Mouse (Mus musculus) cerebellum, postnatal 10 days (tissue): ENCODE results near the gene Ppfia3.
A peak's percentile ranks its signal among the peaks of the same experiment; 100 is the strongest.
"Not testable (repeated sequence)": the region's sequence is repeated elsewhere in the genome, so short reads cannot be mapped to it uniquely, and the experiment has no call there.

Experiments
- DNase-seq, 2 experiments: peaks; one replicate each; pipeline ENCODE4 v3.0.0; 2021; ENCODE audit warnings: mixed read lengths in 2 of 2

Ppfia3 gene

GRCm38 (mm10) chr7:45366652-45367019 lies at the start of gene Ppfia3:
Gene Ppfia3 (minus strand): TSS chr7:45367019.
- no peak for DNase-seq

GRCm38 (mm10) chr7:45415636-45416035 lies 48.8 kb upstream of the Ppfia3 start:
- DNase-seq = no peak

DNA sequence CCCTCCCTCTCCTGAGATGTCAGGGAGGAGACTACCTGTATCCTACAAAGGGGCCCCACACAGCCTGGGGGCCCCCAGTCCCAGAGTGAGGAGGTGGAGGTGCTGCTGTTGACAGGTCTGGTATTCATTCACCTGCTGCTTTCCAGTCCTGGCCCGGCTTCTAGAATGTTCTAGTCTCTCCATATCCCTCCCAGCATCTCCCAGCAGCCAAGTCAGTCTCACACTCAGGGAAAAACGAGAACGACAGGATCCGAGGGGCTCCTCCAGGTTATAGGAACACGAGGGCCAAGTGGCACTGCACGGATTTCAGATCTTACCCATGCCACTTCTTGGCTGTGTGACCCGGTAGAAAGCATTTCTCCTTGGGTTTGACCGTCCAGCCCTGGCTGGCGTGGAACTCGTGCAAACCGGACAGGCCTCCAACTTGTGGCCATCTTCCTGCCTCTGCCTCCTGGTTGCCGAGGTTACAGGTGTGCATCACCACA lies 48.0 kb upstream of the Ppfia3 start:
- no peak for DNase-seq

DNA sequence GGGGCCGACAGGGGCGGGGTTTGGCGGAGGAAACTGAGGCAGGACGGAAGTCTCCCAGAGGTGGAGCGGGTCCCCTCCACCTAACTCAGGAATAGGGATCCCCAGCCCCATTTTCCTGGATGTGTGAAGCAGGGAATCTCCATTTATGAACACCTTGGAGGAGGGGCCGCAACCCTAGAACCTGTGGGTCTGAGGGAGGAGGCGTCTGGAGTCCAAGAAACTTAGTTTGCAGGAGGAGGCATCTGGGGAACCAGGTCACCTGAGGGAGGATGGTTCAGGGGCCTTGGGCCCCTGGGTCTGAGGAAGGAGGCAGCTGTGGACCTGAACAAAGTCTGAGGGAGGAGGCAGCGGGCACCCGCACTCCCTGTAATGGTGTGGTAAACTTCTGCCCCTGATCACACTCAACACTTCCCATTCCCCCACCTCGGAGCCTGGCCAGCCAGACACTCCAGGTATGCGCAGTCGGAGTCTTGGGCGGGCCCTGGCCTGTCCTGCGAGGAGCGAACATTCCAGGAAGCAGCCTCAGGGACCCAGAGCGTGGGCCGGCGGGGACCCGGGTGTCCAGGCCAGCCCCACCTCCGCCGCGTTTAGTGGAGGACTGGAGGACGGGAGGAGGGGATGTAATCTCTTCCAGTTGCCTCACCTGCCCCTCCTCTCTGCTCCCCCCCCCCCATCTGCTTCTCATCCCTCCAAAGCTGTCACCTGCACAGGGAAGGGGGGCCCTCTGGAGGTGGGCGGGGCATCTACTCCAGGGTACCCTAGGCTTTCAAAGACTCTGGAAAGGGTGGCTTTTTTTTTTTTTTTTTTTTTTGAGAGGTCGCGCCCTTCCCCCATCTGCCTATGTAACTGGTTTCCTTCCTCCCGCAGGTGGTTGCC lies 47.3 kb upstream of the Ppfia3 start:
- no peak for DNase-seq

DNA sequence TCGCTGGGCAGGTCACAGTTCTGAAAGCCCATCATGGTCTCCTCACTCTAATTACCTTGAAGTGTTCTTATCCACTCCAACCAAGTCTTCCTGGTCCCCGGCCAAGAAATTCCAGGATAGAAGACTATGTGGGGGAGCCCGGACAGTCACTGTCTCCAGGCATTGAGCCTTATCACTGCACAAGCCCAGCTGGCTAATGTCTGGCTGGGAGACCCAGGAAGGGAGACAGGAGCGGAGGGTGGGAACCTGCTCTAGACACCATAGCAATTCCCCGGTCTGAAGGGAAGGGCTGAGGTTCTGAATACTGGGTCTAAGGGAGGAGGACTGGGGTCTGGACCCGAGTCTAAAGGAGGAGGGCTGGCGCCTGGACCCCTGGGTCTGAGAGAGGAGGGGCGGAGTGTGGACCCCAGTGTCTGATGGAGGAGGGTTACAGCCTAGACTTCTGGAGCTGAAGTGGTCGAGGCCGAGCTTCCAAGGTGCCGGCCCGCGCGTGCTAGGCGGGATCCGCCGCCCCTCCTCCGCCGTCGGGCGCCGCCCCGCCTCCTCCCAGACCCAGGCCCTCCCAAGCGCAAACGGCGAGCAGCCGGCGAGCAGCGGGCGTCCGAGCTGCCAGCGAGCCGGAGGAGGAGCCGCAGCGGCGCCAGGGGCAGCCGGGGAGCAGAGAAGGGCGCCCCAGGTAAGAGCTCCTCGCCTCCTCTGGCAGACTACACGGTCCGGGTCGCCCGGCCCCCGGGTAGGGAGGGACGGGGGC lies 46.5 kb upstream of the Ppfia3 start, which contains the start of gene Ntf5:
Ntf5 (plus strand) TSS at position 583 of the 751 bp plus-strand sequence.
- peak; percentile 46 to 64 for DNase-seq

GRCm38 (mm10) chr7:45412421-45412820 lies 45.6 kb upstream of the Ppfia3 start:
- DNase-seq = no peak

DNA sequence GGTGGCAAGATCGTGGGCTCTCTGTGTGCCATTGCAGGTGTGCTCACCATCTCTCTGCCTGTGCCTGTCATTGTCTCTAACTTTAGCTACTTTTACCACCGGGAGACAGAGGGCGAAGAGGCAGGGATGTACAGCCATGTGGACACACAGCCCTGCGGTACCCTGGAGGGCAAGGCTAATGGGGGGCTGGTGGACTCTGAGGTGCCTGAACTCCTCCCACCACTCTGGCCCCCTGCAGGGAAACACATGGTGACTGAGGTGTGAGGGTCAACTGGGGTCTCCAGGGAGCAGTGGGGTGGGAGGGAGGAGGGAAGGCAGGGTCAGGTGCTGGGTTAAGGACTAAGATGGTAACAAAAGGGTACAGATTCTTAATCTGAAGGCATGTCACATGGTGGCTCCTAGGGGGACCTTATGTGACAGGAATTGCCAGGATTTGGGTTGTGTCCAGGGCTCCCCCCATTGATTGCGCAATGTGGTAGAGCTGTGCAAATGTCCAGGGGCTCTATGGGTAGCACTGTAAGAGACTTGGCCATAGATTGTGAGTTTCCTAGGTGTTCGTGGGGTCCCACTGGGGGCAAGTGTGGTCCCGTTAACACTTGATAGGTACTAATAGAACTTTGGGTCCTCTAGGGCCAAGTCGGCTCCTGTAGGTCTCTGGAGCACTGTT lies 42.8 kb upstream of the Ppfia3 start:
- DNase-seq = no peak

DNA sequence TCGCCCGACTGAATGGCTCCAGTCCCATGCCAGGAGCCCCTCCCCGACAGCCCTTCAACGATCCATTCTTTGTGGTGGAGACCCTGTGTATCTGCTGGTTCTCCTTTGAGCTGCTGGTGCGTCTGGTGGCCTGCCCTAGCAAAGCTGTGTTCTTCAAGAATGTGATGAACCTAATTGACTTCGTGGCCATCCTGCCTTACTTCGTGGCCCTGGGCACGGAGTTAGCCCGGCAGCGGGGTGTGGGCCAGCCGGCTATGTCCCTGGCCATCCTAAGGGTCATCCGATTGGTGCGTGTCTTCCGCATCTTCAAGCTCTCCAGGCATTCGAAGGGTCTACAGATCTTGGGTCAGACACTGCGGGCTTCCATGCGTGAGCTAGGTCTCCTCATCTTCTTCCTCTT lies 42.1 kb upstream of the Ppfia3 start:
- DNase-seq = no peak

- no peak for DNase-seq
These were observed 41.5 kb upstream of the Ppfia3 start for GRCm38 (mm10) chr7:45408351-45408750.

- DNase-seq = no peak
These were observed 41.0 kb upstream of the Ppfia3 start for GRCm38 (mm10) chr7:45407836-45408235.

DNA sequence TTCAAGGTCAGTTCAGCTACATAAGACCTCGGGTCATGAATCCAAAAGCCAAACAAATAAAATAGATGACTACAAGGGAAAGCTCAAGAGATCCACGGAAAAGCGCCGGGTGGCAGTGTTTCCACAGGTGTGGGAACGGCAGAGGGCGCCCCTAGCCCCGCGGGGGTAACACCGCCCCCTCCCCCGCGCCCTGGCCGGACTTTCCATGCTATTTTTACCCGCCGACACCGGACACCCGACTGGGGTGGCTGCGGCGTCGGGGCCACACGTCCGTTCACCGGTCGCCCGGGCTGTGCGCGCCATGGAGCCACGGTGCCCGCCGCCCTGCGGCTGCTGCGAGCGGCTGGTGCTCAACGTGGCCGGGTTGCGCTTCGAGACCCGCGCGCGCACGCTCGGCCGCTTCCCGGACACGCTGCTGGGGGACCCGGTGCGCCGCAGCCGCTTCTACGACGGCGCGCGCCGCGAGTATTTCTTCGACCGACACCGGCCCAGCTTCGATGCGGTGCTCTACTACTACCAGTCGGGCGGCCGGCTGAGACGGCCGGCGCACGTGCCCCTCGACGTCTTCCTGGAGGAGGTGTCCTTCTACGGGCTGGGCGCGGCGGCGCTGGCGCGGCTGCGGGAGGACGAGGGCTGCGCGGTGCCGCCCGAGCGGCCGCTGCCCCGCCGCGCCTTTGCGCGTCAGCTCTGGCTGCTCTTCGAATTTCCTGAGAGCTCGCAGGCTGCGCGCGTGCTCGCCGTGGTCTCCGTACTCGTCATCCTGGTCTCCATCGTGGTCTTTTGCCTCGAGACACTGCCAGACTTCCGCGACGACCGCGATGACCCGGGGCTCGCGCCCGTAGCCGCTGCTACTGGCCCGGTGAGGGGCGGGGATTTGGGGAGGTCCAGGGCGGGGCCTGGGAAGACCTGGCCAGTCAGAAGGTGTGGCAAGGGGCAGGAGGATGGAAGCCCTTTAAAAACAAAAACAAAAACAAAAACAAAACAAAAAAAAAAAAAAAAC lies 39.6 kb upstream of the Ppfia3 start:
- DNase-seq = peak in 1 of 2 experiments; percentile 35

DNA sequence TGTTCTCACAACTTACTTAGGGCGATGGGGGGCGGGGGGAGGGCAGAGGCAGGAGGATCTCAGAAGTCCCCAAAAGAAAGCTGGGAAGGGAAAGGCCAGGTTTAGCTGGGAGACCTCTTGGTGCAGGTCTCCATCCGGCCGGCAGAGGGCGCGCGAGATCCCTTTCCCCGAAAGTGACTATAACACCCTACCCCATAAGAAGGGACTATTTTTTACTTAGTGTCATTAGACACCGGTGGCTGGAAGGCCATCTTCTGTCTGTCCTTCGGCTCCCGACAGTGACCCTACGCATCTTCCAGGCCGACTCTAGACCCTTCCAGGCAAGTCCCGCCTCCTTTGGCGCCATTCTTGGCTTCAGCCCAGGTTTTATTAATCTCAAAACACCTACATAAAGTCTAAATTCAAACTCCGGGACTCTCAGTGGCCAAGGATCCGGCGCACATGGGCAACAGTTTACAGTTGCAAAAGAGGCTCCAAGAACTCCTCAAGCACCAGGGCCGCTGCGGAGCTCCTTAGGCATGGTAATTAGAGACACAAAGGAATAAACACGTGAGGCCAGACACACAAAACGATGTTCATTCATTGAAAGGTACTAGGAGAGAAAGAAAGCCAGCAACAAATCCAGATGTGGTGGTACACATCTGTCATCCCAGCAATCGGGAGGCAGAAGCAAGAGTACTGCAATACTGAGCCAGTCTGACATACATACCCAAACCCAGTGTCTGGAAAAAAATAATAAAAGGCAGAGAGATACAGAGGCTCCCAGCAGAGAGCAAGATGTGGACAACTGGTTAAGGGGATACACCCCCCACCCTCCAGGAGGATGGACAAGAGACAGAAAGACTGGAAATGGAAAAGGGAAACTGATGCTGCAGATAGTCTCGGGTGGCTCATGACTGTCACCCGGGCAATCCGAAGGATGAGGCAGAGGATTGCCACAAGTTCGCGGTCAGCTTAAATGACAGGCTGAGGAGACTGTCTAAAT lies 38.6 kb upstream of the Ppfia3 start, which contains the start of gene Kcna7:
Kcna7 (plus strand) TSS at position 563 of the 985 bp plus-strand sequence.
- DNase-seq = peak; percentile 84 to 88

- peak; percentile 80 to 83 for DNase-seq
These were observed 36.9 kb upstream of the Ppfia3 start for GRCm38 (mm10) chr7:45403532-45404261.

- DNase-seq = no peak
These were observed 34.8 kb upstream of the Ppfia3 start for GRCm38 (mm10) chr7:45401521-45402085.

DNA sequence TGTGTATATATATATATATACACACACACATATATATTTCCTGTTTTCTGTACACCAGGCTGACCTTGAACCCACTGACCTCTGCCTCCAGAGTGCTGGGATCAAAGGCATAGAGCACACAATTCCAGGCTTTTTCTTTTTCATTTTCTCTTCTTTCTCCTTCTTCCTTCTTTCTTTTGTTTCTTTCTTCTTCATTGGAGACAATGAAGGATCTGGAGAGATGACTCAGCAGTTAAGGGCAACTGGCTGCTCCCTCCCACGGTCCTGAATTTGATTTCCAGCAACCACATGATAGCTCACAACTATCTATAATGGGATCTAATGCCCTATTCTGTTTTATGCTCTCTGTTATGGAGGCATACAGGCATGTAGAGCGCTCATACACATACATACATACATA lies 30.0 kb upstream of the Ppfia3 start:
- no peak for DNase-seq

DNA sequence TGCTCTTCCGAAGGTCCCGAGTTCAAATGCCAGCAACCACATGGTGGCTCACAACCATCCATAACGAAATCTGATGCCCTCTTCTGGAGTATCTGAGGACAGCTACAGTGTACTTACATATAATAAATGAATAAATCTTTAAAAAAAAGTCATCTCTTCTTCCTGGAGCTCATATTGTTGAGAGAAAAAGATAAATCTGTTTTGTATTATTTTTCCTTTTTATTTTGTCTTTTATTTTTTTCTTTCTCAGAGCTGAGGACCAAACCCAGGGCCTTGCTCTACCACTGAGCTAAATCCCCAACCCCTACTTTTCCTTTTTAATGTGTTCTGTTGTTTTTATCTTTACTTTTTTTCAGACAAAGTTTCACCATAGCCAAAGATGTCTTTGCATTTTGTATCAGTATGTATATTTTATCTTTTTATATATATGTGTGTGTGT lies 29.5 kb upstream of the Ppfia3 start:
- not testable (repeated sequence) for DNase-seq

DNA sequence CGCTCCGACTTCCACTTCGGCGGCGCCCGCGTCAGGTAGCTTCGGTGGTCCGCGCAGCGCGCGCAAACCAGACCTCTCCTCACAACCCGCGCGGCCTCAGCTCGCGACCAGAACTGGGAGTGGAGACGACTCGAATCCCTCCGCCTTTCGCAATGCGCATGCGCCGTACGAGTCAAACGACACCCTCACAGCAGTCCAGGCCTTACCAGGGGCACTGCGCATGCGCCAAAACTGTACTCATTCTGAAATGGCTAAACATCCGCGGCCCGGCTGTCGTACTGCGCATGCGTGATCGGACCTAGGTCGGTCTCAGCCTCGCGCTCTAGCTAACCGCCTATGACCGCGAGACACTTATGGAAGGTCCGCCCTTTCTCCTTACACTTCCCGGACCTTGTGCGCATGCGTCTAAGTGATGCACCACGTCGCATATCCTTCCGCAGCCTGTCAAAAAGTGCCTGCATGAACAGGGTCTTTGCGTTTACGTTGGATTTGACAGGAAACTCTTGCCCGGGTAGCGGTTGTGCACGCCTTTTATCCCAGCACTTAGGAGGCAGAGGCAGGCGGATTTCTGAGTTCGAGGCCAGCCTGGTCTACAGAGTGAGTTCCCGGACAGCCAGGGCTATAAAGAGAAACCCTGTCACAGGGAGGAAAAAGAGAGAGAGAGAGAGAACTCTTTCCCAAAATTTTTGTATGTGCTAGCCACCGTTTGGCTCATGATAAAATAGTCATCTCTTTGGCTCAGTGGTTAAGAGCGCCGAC lies 28.9 kb upstream of the Ppfia3 start, which contains the start of gene Snrnp70:
Snrnp70 (minus strand) TSS at position 165 of the 759 bp plus-strand sequence.
- DNase-seq = peak; percentile 100

GRCm38 (mm10) chr7:45395129-45395541 lies 28.3 kb upstream of the Ppfia3 start:
- DNase-seq = peak; percentile 84 to 87
